Mouse (Mus musculus): ENCODE results near the gene Sart3.
A peak's percentile ranks its signal among the peaks of the same experiment; 100 is the strongest.

Gene Sart3

GRCm38 (mm10) chr5:113725417-113725816 is 46.9 kb downstream of the Sart3 start:
- no peak for DNase-seq (ENCODE audit: low spot score in 2 of 2)

DNA sequence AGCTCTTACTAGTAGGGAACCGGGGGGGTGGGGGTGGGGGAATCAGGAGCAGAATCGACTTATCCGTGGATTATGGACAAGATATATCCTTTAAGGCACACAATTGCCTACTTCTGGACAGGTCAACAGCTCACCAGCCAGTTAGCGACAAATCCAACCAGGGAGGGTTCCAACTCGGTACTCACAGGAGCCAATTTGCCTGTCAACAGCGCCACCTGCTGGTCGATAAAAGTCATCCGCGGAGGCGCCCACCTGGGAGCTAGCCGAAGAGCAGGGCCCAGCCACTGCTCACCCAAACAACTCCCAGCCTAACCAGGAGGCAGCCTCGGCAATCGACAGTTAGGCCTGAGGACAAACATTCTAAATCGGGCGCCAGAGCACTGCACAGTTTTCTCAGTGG is 47.9 kb downstream of the Sart3 start, which contains the start of gene 1700069L16Rik:
1700069L16Rik (minus strand) TSS at position 327 of the 400 bp plus-strand sequence.
- DNase-seq (ENCODE audit: low spot score in 2 of 2) = peak; percentile 34 to 46

- no peak for DNase-seq (ENCODE audit: low spot score in 2 of 2)
Measured at GRCm38 (mm10) chr5:113723567-113724237, 48.6 kb downstream of the Sart3 start.

GRCm38 (mm10) chr5:113722224-113723013 is 49.9 kb downstream of the Sart3 start:
- DNase-seq (ENCODE audit: low spot score in 2 of 2) = no peak

DNA sequence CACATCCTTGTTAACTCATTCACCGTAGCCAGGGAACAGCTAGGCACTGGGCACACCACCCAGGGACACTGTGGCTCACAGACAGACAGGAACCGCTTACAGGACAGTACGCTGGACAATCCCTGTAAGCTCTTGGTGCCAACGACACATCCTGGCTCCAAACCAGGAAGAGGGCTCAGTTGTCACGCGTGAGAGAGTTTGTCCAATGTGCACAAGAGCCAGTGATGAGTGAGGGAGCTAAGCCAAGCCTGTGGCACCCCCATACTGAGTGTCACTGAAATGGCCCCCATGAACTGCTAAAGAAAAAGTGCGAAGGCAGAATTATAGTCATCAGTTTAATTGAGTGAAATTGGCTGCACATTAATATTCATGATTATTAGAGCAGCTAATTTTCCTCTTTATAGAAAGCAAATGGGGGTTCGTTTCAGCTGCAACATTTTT is 53.1 kb downstream of the Sart3 start:
- no peak for DNase-seq (ENCODE audit: low spot score in 2 of 2)

DNA sequence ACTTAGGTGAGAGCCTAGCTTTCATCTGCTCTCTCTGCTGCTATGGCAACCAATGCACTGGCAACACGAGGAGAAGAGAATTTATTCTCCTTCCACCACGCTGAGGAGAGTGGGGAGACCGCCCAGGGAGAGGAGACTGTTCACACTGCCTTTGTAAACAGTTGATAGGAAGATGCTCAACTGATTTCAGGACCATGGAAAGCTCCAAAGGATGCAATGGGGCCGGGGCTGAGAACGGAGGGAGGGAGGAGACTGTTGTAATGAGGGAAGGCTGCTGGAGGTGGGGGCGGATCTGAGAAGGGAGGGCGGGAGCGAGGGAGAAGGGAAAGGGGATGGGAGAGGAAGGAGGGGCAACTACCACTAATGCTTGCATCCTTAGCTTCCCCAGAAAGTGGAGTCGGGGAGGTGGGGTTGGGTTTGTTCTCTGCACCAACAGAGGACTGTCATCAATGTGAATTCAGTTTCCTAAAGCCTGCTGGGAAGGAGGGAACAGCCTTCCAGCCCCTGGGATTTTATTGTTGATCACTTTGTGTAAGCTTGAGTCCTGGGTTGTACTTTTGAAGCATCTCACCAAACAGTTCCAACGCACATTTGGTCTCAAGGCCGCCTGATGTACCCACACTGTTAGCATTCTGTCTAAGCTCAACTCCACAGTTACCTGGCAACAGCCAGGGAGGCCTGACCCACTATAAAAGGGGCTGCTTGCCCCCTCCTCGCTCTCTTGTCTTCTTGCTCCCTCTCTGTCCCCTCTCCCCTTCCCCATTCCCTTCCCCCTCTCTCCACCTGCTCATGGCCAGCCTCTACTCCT is 55.5 kb downstream of the Sart3 start:
- DNase-seq (ENCODE audit: low spot score in 2 of 2) = no peak

GRCm38 (mm10) chr5:113712861-113713260 is 59.4 kb downstream of the Sart3 start:
- no peak for DNase-seq (ENCODE audit: low spot score in 2 of 2)

DNA sequence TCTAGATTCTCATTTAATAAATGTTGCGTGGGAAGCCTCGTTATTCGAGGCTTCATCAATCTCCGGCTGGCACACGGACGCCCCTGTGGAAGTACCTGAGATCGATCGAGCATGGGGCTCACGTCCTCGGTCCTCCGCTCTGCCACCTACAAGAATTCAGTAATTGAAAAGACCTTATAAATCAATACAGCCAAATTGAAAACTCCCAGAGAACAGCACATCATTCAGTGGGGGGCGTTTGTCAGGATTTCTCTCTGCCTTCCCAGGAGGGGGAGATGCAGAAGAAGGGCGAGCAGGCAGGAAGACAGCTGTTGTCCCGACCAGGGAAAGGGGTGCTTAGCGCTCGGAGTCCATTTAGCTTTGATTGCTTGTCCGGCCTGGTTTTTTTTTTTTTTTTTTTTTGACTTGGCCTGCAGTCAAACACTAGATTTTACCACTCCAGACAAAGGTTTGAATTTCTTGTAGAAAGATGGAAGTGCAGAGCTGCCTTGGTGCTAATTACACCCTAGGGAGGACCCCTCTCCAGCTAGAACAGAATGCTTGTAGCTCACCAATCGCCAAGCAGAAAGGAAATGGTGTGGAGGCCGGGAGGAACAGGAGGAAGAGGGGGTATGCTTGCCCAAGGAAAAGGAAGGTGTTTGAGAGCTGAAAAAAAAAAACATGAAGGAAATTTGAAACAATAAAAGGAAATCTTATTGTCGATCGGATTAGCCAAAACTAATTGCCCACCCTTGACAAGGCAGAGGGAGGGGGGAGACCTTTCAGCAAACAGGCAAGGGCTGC is 68.3 kb downstream of the Sart3 start:
- DNase-seq (ENCODE audit: low spot score in 2 of 2) = no peak

DNA sequence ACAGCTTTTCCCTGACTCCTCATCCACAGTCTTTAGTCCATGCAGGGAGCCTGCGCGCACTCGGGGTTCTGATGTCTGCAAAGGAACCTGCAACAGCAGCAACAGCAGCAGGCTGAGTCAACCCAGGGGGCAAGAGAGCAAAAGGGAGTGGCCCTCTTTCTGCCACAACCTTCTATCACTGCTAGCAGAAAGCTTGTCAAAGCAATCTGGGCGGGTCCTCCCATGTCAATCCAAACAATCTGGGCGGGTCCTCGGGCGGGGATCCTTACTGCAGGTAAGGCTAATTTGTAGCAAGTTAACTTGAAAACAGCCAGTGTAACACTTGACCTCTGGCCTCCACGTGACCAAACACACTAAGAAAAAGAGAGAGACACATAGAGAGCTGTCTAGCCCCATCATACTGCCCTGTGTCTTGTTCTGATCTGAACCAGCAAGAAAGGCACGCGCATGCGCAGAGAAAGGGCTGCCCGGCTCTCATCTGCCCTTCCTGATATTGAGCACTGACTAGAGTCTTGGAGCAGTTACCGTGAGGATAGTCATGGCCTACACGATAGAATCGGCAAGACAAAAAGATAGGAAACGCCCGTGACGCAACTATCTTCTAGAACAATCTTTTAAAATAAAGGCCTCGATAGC is 71.8 kb downstream of the Sart3 start:
- no peak for DNase-seq (ENCODE audit: low spot score in 2 of 2)

DNA sequence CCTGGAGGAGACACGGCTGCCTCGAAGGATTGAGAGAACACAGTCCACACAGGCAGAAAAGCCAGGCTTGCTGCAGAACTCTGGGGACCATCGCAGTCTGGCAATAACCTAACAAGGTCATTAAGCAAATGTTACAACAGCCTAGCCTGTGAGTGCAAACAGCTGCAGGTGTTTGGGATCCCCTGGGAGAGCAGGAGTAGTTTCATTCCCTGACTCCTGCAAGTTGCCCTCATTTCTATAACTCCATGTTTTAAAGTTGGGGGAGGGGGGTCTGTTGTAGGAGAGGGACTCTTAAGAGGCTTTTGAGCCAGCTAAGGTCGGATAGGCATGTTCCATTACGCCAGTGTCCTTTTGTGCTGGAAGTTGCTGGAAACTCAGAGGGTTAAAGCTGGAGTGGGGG is 77.9 kb downstream of the Sart3 start:
- no peak for DNase-seq (ENCODE audit: low spot score in 2 of 2)

GRCm38 (mm10) chr5:113694000-113694399 is 78.3 kb downstream of the Sart3 start:
- no peak for DNase-seq (ENCODE audit: low spot score in 2 of 2)

DNA sequence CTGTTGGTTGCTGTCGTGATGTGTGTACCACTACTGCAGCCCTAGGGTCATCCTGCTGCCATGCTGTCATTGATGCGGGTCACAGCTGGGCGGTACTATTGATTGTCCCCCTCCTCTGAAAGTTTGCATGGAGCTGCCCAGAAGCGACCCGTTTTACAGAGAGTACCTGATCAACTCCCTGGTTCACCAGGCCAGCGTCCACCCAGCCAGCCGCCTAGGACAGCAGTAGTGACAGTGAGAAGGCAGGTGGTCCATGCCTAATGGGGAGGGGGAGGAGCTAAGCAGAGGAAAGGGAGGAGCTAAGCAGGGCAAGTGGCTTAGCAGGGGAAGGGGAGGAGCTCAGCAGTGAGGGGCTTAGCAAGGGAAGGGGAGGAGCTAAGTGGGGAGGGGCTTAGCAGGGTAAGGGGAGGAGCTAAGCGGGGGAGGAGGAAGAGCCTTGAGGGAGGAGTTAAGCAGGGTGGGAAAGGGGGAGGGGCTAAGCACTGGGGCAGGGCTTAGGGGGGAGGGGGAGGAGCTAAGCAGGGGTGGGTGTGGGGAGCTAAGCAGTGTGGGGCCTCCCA is 79.0 kb downstream of the Sart3 start:
- no peak for DNase-seq (ENCODE audit: low spot score in 2 of 2)

All from spleen, postnatal 36 days (tissue).